Mouse (Mus musculus): ENCODE results near the gene Sycp3. TPM values are rescaled to one million over a fixed set of nuclear protein-coding genes. Genes with fewer than 3 reads are reported as not detected.

Gene Sycp3
- polyA plus RNA-seq, 1 experiment from 2014 or later: not detected

Other genes starting within 250 kb of the Sycp3 start
- gene Dram1, start 80.5 kb upstream of the Sycp3 start, polyA plus RNA-seq (2015; fragmentation: Nextera tagmentation; extraction: Ambion mirVana): 5.9 and 6.6 TPM in 2 replicates
- 9.0 and 11.2 TPM in 2 replicates for gene Gnptab, start 80.4 kb upstream of the Sycp3 start, polyA plus RNA-seq (2015; fragmentation: Nextera tagmentation; extraction: Ambion mirVana)
- 15.3 and 16.5 TPM in 2 replicates for gene Chpt1, start 44.5 kb downstream of the Sycp3 start, polyA plus RNA-seq (2015; fragmentation: Nextera tagmentation; extraction: Ambion mirVana)
- 4.5 and 92.0 TPM in 2 replicates for gene Mybpc1, start 145.6 kb downstream of the Sycp3 start, polyA plus RNA-seq (2015; fragmentation: Nextera tagmentation; extraction: Ambion mirVana)
- gene Spic, start 225.4 kb downstream of the Sycp3 start, polyA plus RNA-seq (2015; fragmentation: Nextera tagmentation; extraction: Ambion mirVana): 1.9 TPM in 2 replicates